Mouse (Mus musculus): ENCODE measurements around the gene Gm5148.

- TF ChIP-seq GATA1 (IDR thresholded peaks at IDR 0.05; ENCODE audit: low read length) (no peak), TAL1 (IDR thresholded peaks at IDR 0.05; ENCODE audit: low read length) (no peak)
These were observed 7.3 kb downstream of the Gm5148 start for GRCm38 (mm10) chr3:37716992-37717391.

All from erythroblast, embryonic 14.5 days (primary cell).